Mouse (Mus musculus) kidney, embryonic 14.5 days (tissue): ENCODE measurements at regions not wholly inside any gene's neighbourhood (a gene's known extent, or its start where the extent isn't known, plus 50 kb on each side); places are given as distances from the start of the nearest gene placed in this dataset.
A peak's percentile ranks its signal among the peaks of the same experiment; 100 is the strongest.

Source experiments
- ATAC-seq: fragments of 200-750 bp; cut with Nextera tagmentation; 2 replicates; pipeline ENCODE4 v1.8.0; 2017; ENCODE audit warnings: moderate number of reproducible peaks, mild to moderate bottlenecking, moderate TSS enrichment, moderate library complexity; ENCODE audit not compliant: low FRiP score, low TSS enrichment
- H3K27ac ChIP-seq: fragments of 300-500 bp; sonication (generic); 2 replicates; pipeline ENCODE4 v1.5.1; 2014; ENCODE audit warnings: low read depth, mild to moderate bottlenecking, low read length, moderate library complexity, mixed read lengths
- H3K27me3 ChIP-seq: fragments of 300-500 bp; sonication (generic); 2 replicates; pipeline ENCODE4 v1.6.1; 2014; ENCODE audit warnings: mild to moderate bottlenecking, low read length; ENCODE audit not compliant: control insufficient read depth, insufficient read depth
- H3K36me3 ChIP-seq: fragments of 300-500 bp; sonication (generic); 2 replicates; pipeline ENCODE4 v1.6.1; 2014; ENCODE audit warnings: low read length, mixed read lengths; ENCODE audit not compliant: control insufficient read depth, insufficient read depth
- H3K4me1 ChIP-seq: fragments of 300-500 bp; sonication (generic); 2 replicates; pipeline ENCODE4 v1.6.1; 2014; ENCODE audit warnings: low read length, mixed read lengths; ENCODE audit not compliant: control insufficient read depth, insufficient read depth
- H3K4me2 ChIP-seq: fragments of 300-500 bp; sonication (generic); replicated peaks from 2 replicates; pipeline ENCODE4 v1.6.1; 2014; ENCODE audit warnings: low read depth, mild to moderate bottlenecking, low read length
- H3K4me3 ChIP-seq: fragments of 300-500 bp; sonication (generic); 2 replicates; pipeline ENCODE4 v1.5.1; 2014; ENCODE audit warnings: mild to moderate bottlenecking, low read length
- H3K9ac ChIP-seq: fragments of 300-500 bp; sonication (generic); 2 replicates; pipeline ENCODE4 v1.6.1; 2014; ENCODE audit warnings: low read depth, mild to moderate bottlenecking, low read length, moderate library complexity
- H3K9me3 ChIP-seq: fragments of 300-500 bp; sonication (generic); 2 replicates; pipeline ENCODE4 v1.6.1; 2016; ENCODE audit warnings: low read length; ENCODE audit not compliant: control insufficient read depth
- WGBS: fragments of 180-500 bp; shearing (Covaris S2); extraction: QIAGEN DNeasy Blood & Tissue Kit; methylation state at CpG from one replicate; pipeline ENCODE4 v1.1.7; 2014; 5-methylcytosine and 5-hydroxymethylcytosine counted together

- H3K4me2 ChIP-seq: no peak overlapping the region
- H3K9me3 ChIP-seq: no peaks in the 10 kb centered on the region
- H3K36me3 ChIP-seq: no peaks in the 10 kb centered on the region
- ATAC-seq: no peak; the same call in 1 of the 2 replicates
- H3K4me1 ChIP-seq: no peaks in the 10 kb centered on the region
- no peaks in the 10 kb centered on the region for H3K27me3 ChIP-seq
- WGBS: 70% methylated on average over 1 of the region's 1 CpGs
- H3K27ac ChIP-seq: no peak overlapping the region
- no peak overlapping the region for H3K4me3 ChIP-seq
- H3K9ac ChIP-seq: no peak overlapping the region
Measured at GRCm38 (mm10) chr14:83143488-83143887, 1299.9 kb upstream of the Pcdh17 start.

DNA sequence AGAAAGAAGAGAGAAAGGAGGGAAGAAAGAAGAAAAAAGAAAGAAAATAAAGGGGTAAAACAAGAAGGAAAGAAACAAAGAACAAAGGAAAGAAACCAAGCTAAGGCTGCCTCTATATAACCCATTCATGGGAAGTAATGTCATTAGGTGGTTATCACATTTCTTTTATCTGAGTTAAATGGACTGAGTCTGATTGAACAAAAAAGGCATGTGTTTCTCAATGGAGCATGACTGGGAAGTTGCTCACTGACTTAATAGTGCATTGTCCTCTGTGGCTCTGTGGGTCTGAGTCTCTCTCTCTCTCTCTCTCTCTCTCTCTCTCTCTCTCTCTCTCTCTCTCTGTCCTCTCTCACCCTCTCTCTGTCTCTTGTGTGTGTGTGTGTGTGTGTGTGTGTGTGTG, 1288.5 kb upstream of the Pcdh17 start:
- Histone ChIP-seq H3K27me3 (no peaks in the 10 kb centered on the region), H3K36me3 (no peaks in the 10 kb centered on the region), H3K4me2 (no peak overlapping the region), H3K9ac (no peak overlapping the region), H3K9me3 (no peaks in the 10 kb centered on the region), H3K27ac (no peak overlapping the region), H3K4me1 (no peaks in the 10 kb centered on the region), H3K4me3 (no peak overlapping the region)
- ATAC-seq: peak; percentile 79; the same call in 1 of the 2 replicates
